Comparison of ENCODE assay signal across 31 mouse cellular contexts in the genomic region with DNA sequence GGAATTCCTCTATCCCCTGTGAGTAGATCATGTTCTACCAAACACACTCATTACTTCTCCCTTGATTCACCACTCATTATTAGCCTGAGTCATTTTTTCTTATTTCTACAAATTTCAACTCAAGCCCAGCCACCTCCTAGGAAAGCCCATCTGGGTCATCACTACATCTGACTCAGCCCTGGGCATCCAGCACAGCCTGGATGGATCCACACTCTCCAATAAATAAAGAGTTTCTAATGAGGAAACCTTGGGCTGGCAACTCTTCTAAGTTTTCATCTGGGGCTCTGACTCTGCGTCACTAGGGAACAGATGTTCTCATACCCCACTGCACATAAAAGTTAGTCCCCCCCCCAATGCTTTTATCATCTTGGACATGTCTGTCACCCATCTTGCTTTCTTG. TPM values are rescaled to one million over a fixed set of nuclear protein-coding genes. Genes with fewer than 3 reads are reported as not detected.
DNase-seq lines count a peak whose midpoint lies in the region; ATAC-seq and TF ChIP-seq lines count a peak whose summit lies in the region.
"Had no signal": no experiment of that assay in that cellular context is flagged by ENCODE, and none has a peak within 500 bp of the region (broad histone marks: within the 10 kb centered on the region; RNA-seq: fewer than 3 reads in every experiment).

No protein-coding gene starts in this region.

- TF ChIP-seq CTCF in C2C12 (IDR thresholded peaks at IDR 0.05; ENCODE audit: control insufficient read depth, insufficient read depth, insufficient read length) = no peak
- TF ChIP-seq CTCF in embryonic fibroblast, embryonic 13.5 days (IDR thresholded peaks at IDR 0.05; ENCODE audit: borderline replicate concordance, insufficient read depth, low read length) = no peak

- H3K9me3 ChIP-seq in midbrain, embryonic 15.5 days = no peaks in the 10 kb centered on the region
- H3K9me3 ChIP-seq: embryonic facial prominence, embryonic 12.5 days; forebrain, embryonic 10.5 days; forebrain, embryonic 15.5 days; G1E; heart, embryonic 10.5 days; hindbrain, embryonic 15.5 days; liver, embryonic 12.5 days; midbrain, embryonic 10.5 days; neural tube, embryonic 12.5 days had no signal

- no peak overlapping the region for H3K9ac ChIP-seq in midbrain, embryonic 15.5 days
- H3K9ac ChIP-seq: embryonic facial prominence, embryonic 12.5 days; forebrain, embryonic 15.5 days; hindbrain, embryonic 15.5 days; liver, embryonic 12.5 days; liver, postnatal 0 days; neural tube, embryonic 12.5 days had no signal

- no peaks in the 10 kb centered on the region for H3K36me3 ChIP-seq in C2C12 (ENCODE audit: control insufficient read depth, insufficient read depth)
- H3K36me3 ChIP-seq in midbrain, embryonic 15.5 days (replicated peaks) = no peaks in the 10 kb centered on the region
- H3K36me3 ChIP-seq: embryonic facial prominence, embryonic 12.5 days; forebrain, embryonic 10.5 days; forebrain, embryonic 15.5 days; G1E; heart, embryonic 10.5 days; hindbrain, embryonic 10.5 days; hindbrain, embryonic 15.5 days; liver, embryonic 12.5 days; midbrain, embryonic 10.5 days; neural tube, embryonic 12.5 days had no signal

- ATAC-seq in midbrain, embryonic 15.5 days (replicated peaks) = no peak
- ATAC-seq: forebrain, embryonic 15.5 days; inflammation-experienced regulatory T-cells, adult 6 months; liver, embryonic 12.5 days; liver, postnatal 0 days; midbrain, embryonic 16.5 days had no signal

- no peak overlapping the region for H3K4me3 ChIP-seq in C2C12 (ENCODE audit: insufficient read depth, poor library complexity, severe bottlenecking)
- no peak overlapping the region for H3K4me3 ChIP-seq in embryonic fibroblast, embryonic 13.5 days (ENCODE audit: insufficient read depth, low read length)
- no peak overlapping the region for H3K4me3 ChIP-seq in midbrain, embryonic 15.5 days
- H3K4me3 ChIP-seq: embryonic facial prominence, embryonic 12.5 days; forebrain, embryonic 10.5 days; forebrain, embryonic 15.5 days; heart, embryonic 10.5 days; hindbrain, embryonic 10.5 days; hindbrain, embryonic 15.5 days; liver, embryonic 12.5 days; midbrain, embryonic 10.5 days; neural tube, embryonic 12.5 days had no signal

- H3K27me3 ChIP-seq in C2C12 (ENCODE audit: control insufficient read depth, insufficient read depth, insufficient read length) = no peaks in the 10 kb centered on the region
- no peaks in the 10 kb centered on the region for H3K27me3 ChIP-seq in midbrain, embryonic 15.5 days (replicated peaks)
- H3K27me3 ChIP-seq: embryonic facial prominence, embryonic 12.5 days; forebrain, embryonic 15.5 days; hindbrain, embryonic 15.5 days; liver, embryonic 12.5 days; neural tube, embryonic 12.5 days had no signal

- H3K4me1 ChIP-seq in embryonic fibroblast, embryonic 13.5 days (ENCODE audit: control insufficient read depth, insufficient read depth, low read length) = no peaks in the 10 kb centered on the region
- H3K4me1 ChIP-seq in midbrain, embryonic 15.5 days = no peaks in the 10 kb centered on the region
- H3K4me1 ChIP-seq: embryonic facial prominence, embryonic 12.5 days; forebrain, embryonic 10.5 days; forebrain, embryonic 15.5 days; heart, embryonic 10.5 days; hindbrain, embryonic 10.5 days; hindbrain, embryonic 15.5 days; liver, embryonic 12.5 days; midbrain, embryonic 10.5 days; neural tube, embryonic 12.5 days had no signal

- WGBS in midbrain, embryonic 15.5 days = 73% methylated on average over 1 of the region's 1 CpGs

- intact Hi-C loops in heart, postnatal 14 days (cut with DNase I) = no loop called here

- no peak overlapping the region for H3ac ChIP-seq in C2C12 (ENCODE audit: control insufficient read depth, insufficient read length, low read depth)

- H3K79me3 ChIP-seq in C2C12 (ENCODE audit: low read depth) = no peaks in the 10 kb centered on the region

- peak; percentile 27 to 31 for DNase-seq in heart, adult 9 months (ENCODE audit: low spot score in 2 of 2)
- DNase-seq in heart, postnatal 14 days = no peak
- peak; percentile 61 for DNase-seq in 3T3-L1 (ENCODE audit: low read depth, low spot score)
- DNase-seq in embryo, embryonic 10 days (ENCODE audit: low spot score) = no peak
- DNase-seq in adrenal gland, postnatal 10 days = no peak
- DNase-seq: adrenal gland, adult 2 months; cerebellum, adult 11 months; cerebellum, adult 9-10 months; cerebellum, postnatal 36 days; embryo, embryonic 11 days; kidney, adult 11 months; kidney, postnatal 4 days; left cerebral cortex, postnatal 4 days; liver, postnatal 0 days; right cerebral cortex, postnatal 4 days; thymus, postnatal 4 days had no signal

- TF ChIP-seq POLR2A in embryonic fibroblast, embryonic 13.5 days (IDR thresholded peaks at IDR 0.05; ENCODE audit: low read depth, low read length) = no peak

- H3K4me2 ChIP-seq in midbrain, embryonic 15.5 days = no peak overlapping the region
- H3K4me2 ChIP-seq: embryonic facial prominence, embryonic 12.5 days; forebrain, embryonic 15.5 days; hindbrain, embryonic 15.5 days; liver, embryonic 12.5 days; neural tube, embryonic 12.5 days had no signal

- no peaks in the 10 kb centered on the region for H3K79me2 ChIP-seq in C2C12 (ENCODE audit: control insufficient read depth, insufficient read depth)

- H3K27ac ChIP-seq in embryonic fibroblast, embryonic 13.5 days (ENCODE audit: insufficient read depth, low read length) = peak overlapping the region; percentile 32; the same call in 1 of the 2 replicates
- H3K27ac ChIP-seq in midbrain, embryonic 15.5 days = no peak overlapping the region
- H3K27ac ChIP-seq: embryonic facial prominence, embryonic 12.5 days; forebrain, embryonic 10.5 days; forebrain, embryonic 15.5 days; heart, embryonic 10.5 days; hindbrain, embryonic 10.5 days; hindbrain, embryonic 15.5 days; liver, embryonic 12.5 days; midbrain, embryonic 10.5 days; neural tube, embryonic 12.5 days had no signal

TF ChIP-seq in C2C12, 6 proteins besides CTCF, POLR2A, EP300 and RAD21:
- TF ChIP-seq CEBPB (IDR thresholded peaks at IDR 0.05; ENCODE audit: low read depth) = no peak
- peak; percentile 3 for TF ChIP-seq MYOD1 (IDR thresholded peaks at IDR 0.05; ENCODE audit: control insufficient read depth, insufficient read length, low read depth)
- no peak for TF ChIP-seq MYOG (IDR thresholded peaks at IDR 0.05; ENCODE audit: control insufficient read depth, extremely low read depth, insufficient read length)
- no peak for TF ChIP-seq MAX (IDR thresholded peaks at IDR 0.05)
- TF ChIP-seq FOSL1 (IDR thresholded peaks at IDR 0.05; ENCODE audit: insufficient read depth, low read length, poor library complexity, severe bottlenecking) = peak; percentile 25

RNA-seq across cellular contexts. Expression of a gene that starts 31.1 kb away (rescaled TPM):
- 10 to 100 TPM; 21.7 to 23.5 TPM for total RNA-seq in heart, postnatal 14 days (2021)
- polyA plus RNA-seq in C2C12 (2012; fragmentation: generic; extraction: Trizol) = 14.1 TPM
- polyA plus RNA-seq in embryonic fibroblast, embryonic 13.5 days (2011; ENCODE audit: insufficient read length, low read depth, missing spikeins) = 71.2 and 87.2 TPM in 2 replicates
- 8.3 and 8.7 TPM in 2 replicates for polyA plus RNA-seq in midbrain, embryonic 15.5 days (2015; fragmentation: Nextera tagmentation; extraction: Ambion mirVana)
- total RNA-seq in adrenal gland, postnatal 10 days (2021) = 10 to 100 TPM; 11.2 to 11.6 TPM

Comparison
In these comparisons a context has a peak if more than half of its experiments do, and no peak if none do; other contexts are left out.
1. DNase-seq: peak in heart, adult 9 months (2 of 2) and 3T3-L1 (single experiment); none in heart, postnatal 14 days (0 of 2), embryo, embryonic 10 days (single experiment) and adrenal gland, postnatal 10 days (single experiment).